Mouse (Mus musculus): ENCODE measurements around the gene Tubg2.
A peak's percentile ranks its signal among the peaks of the same experiment; 100 is the strongest.

Tubg2 gene

DNA sequence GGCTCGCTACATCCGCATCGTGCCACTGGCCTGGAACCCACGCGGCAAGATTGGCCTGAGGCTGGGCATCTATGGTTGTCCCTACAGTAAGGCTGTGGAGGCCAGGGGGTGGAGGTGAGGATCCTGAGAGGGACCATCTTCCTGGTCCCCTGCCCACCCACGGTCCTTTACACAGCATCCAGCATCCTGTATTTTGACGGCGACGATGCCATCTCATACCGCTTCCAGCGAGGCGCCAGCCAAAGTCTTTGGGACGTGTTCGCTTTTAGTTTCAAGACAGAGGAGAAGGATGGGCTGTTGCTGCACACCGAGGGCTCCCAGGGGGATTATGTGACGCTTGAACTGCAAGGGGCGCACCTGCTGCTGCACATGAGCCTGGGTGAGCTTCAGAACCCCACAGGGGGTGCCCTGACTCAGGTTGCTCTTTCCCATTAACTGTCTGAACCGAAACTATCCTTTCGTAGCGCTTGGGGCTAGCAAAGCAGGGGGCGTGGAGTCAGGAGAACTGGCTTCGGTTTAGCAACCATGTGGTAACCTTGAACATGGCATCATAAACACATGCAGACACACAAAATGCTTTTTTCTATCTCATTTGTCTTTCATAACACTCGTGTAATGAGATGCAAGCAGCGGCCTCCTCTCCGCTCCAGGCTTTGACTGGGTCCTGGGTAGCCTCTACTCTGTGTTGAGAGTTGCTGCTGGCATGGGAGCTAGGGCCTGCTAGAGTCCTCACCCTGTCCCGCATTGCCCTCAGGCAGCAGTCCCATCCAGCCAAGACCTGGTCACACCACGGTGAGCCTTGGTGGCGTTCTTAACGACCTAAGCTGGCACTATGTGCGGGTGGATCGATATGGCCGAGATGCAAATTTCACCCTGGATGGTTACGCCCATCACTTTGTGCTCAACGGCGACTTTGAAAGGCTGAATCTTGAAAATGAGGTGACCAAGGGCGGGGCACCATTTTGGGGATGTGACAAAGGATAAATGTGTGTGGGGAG, 22.7 kb downstream of the Tubg2 start:
- no peak for DNase-seq (ENCODE audit: low spot score)

DNA sequence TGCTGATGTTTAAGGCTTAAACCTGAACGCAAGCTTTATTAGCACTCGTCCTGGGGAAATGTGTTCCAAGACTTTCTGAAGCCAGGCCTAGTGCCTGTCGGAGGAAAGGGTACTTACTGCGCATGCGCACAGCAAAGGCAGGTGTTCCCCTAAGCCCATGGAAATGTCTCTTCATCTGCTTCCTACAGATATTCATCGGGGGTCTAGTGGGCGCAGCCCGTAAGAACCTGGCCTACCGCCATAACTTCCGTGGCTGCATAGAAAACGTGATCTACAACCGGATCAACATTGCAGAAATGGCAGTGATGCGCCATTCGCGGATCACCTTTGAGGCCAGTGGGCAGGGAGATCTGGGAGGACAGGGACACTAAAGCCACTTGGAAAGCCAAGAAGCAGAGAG, 23.6 kb downstream of the Tubg2 start:
- DNase-seq (ENCODE audit: low spot score), result no peak

DNA sequence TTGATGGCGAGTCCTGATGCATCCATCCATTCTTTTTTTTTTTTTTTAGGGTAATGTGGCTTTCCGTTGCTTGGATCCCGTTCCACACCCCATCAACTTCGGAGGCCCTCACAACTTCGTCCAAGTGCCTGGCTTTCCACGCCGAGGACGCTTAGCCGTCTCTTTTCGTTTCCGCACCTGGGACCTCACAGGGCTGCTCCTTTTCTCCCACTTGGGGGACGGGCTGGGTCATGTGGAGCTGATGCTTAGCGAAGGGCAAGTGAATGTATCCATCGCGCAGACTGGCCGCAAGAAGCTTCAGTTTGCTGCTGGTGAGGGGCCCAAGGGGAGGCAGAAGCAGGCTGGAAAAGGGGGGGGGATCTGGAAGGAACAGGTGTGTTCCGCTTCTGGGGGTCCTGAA, 24.6 kb downstream of the Tubg2 start:
- DNase-seq (ENCODE audit: low spot score), result no peak

DNA sequence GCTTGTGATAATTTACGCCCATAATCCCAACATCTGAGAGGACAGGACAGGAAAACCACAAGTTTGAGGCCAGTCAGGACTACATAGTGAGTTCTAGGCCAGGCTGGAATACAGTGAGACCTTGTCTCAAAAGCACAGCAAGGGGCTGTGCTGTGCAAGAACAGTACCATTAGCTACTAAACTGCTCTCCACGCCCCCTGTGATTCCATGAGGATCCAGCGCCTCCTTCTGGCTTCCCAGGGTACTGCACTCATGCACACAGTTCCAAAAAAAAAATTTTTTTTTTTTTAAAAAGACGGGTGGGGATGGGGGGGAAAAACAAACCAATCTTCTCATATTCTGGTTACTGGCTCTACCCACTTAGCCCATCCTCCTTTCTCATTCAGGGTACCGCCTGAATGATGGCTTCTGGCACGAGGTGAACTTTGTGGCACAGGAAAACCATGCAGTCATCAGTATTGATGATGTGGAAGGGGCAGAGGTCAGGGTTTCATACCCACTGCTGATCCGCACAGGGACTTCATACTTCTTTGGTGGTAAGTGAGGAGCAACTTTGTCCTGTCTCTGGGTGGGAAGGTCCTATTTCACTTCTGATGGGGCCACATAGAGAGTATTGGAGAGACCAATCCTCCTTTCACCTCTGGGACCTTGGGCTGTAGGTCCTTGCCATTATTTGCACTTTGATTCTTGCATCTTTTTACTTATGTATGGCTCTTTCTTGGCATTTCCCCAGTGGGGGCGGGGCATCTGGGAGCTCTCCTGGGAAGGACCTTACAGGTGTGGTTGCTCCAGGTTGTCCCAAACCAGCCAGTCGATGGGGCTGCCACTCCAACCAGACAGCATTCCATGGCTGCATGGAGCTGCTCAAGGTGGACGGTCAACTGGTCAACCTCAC, 25.4 kb downstream of the Tubg2 start:
- no peak for DNase-seq (ENCODE audit: low spot score)

DNA sequence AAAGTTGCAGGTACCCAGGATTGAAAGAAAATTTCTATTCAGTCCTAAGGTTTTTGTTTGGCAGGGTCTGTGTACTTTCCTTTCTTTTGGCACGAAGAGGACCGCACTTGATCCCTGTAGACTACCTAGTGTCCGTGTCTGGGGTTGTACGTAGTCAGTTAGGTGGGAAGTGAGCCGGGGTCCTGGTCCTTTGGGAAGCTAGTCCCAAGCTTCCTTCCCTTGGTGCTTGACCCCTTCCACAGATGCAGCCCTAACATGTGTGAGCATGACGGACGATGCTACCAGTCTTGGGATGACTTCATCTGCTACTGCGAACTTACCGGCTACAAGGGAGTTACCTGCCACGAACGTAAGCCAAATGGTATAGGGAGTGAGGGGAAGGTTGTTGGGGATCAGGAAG, 26.3 kb downstream of the Tubg2 start:
- no peak for DNase-seq (ENCODE audit: low spot score)

DNA sequence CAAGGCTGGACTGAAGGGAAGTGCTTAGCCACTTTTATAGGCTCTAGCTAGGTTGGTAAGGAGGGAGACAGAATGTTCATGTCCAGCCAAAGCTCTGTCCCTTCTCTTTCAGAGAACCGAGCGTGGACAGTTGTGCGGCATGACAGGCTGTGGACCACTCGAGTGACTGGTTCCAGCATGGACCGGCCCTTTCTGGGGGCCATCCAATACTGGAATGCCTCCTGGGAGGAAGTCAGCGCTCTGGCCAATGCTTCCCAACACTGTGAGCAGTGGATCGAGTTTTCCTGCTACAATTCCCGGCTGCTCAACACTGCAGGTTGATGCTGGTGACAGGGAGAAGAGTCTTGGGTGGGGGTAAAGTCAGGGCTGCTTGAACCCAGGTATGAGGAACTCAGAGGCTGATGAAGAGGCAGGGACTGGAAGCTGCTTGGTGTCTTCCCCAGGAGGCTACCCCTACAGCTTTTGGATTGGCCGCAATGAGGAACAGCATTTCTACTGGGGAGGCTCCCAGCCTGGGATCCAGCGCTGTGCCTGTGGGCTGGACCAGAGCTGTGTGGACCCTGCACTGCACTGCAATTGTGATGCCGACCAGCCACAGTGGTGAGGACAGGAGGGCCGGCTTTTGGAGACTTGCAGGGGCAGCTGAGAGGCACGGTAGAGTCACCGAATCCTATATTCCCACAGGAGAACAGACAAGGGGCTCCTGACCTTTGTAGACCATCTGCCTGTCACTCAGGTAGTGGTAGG, 27.2 kb downstream of the Tubg2 start:
- DNase-seq (ENCODE audit: low spot score), result no peak

DNA sequence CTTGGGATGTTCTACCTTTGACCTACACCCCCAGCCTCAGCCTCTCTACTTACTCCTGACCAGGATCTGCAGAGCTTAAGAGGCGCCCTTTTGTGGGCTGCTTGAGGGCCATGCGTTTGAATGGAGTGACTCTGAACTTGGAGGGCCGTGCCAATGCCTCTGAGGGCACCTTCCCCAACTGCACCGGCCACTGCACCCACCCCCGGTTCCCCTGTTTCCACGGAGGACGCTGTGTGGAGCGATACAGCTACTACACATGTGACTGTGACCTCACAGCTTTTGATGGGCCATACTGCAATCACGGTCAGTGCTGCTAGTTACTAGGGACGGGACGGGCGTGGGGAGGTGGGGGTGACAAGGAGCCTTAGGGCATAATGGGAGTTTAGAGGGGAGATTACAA, 29.3 kb downstream of the Tubg2 start:
- DNase-seq (ENCODE audit: low spot score), result no peak

DNA sequence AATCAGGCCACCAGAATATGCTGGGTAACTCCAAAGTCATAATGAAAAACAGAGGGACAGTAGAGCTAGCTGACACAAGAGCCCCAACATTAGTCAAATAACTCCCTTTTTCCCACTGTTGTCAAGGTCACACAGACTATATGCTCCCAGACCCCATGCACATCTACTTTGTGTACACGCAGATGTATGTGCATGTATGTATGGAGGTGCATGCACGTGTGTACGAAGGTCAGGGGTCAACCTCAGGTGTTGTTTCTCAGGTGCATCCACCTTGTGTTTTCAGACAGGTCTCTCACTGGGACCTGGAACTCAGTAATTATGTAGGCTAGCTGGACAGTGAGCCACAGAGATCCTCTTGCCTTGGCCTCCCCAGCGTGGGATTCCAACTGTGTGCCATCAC, 29.7 kb downstream of the Tubg2 start:
- no peak for DNase-seq (ENCODE audit: low spot score)

DNA sequence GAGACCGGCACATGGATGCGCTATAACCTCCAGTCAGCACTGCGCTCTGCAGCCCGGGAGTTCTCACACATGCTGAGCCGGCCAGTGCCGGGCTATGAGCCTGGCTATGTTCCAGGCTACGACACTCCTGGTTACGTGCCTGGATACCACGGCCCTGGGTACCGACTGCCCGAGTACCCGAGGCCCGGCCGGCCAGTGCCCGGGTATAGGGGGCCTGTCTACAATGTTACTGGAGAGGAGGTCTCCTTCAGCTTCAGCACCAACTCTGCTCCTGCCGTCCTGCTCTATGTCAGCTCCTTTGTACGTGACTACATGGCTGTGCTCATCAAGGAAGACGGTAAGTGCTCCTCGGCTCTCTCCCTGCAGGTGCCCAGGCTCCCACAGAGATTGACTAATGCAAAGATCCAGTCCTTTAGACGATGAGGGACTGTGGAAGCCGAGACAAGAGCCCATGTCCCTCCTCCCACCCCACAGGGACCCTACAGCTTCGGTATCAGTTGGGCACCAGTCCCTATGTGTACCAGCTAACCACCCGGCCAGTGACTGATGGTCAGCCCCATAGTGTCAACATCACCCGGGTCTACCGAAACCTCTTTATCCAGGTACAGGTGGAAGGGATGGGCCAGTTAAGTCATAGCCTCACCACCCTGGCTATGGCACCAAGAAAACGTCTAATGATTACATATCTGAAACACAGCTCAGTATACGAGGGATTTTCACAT, 31.0 kb downstream of the Tubg2 start:
- no peak for DNase-seq (ENCODE audit: low spot score)

DNA sequence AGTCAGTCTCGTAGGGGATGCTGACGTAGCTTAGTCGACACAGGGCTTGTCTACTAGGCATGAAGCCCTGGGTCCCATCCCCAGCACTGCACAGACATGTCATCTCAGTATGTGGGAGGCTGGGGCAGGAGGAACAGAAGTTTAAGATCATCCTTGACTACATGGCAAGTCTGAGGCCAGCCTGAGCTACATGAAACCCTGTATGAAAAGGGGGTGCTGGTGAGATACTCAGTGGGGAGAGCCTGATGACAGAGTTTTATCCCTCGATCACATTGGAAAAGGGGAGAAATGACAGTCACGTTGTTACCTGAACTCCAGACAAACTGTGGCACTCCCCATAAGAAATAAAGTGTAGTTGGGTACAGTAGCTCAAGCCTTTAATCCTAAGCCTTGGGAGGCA, 31.8 kb downstream of the Tubg2 start:
- no peak for DNase-seq (ENCODE audit: low spot score)

DNA sequence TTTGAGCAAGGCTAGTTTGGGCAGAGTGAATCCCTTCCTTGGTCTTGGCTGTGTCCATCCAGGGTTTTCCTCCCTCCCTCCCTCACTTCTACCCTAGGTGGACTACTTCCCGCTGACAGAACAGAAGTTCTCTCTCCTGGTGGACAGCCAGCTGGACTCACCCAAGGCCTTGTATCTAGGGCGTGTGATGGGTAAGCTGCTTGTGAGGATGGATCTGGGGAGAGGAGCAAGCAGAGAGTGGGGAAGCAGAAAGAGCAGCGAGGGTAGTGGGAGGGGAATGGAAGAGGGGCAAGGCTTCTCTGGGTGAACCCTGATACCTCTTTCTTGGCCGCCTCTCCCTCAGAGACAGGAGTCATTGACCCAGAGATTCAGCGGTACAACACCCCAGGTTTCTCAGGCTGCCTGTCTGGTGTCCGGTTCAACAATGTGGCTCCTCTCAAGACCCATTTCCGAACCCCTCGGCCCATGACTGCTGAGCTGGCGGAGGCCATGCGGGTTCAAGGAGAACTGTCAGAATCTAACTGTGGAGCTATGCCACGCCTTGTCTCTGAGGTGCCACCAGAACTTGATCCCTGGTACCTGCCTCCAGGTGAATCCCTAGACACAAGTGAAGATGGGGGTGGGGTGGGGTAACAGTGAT, 32.6 kb downstream of the Tubg2 start:
- peak; percentile 63 for DNase-seq (ENCODE audit: low spot score)

DNA sequence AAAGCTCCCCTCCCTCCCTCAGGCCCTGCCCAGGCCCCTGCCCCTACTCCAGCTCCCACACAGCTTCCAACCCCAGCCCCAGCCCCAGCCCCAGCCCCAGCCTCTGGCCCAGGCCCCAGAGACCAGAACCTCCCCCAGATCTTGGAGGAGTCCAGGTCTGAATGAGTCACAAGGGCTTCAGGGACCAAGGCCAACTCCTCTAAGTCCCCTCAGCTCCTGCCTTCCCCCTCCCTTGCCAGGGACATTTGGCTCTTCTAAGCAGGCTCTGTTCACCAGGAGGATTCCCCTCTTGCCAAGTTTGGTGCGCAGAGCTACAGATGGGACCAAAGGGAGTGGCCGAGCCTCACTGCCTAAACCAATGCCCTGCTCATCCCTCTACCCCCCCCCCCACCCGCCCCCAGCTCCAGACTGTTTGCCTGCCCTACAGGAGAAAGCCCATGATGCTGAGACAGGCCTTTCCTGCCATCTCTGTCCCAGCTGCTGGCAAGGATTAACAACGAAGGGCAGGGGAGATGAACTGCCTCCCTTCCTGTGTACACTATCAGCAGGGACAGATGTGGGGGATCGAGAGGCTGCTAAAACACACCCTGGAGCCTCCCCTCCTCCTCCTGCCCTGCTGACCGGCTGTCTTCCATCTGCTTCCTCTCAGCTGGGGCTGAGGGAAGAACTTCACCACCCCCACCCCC, 33.9 kb downstream of the Tubg2 start:
- DNase-seq (ENCODE audit: low spot score), result peak; percentile 92

DNA sequence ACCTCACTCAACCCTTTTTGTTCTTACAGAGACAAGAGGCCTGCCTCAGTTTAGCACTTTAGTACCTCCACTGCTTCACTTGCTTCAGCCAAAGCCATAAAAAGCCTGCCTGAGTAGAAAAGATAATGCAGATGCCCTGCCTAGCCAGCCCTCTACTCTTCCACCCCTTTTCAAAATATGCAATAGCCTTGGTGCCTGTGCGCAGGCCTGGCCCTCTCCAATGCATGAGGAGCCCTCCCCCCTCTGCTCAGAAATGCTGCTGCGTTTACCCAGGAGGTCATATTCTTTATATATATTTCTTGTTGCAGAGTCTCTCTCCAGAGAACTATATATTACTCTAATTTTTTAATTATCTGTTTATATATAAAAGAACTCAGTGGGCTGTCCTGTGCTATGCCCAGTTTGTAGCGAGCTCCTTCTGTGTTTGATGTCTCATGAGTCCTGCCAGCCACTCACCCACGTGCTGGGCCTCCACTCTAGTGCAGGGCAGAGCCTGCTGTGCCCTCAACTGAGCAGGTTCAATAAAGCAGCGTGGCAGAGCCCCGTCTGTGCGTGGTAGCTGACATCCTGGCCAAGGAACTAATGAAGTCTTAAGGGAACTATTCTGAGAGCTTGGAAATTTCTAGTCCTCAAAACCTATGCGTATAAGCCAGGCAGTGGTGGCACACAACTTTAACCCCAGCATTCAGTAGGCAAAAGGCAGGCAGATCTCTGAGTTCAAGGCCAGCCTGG, 34.6 kb downstream of the Tubg2 start:
- DNase-seq (ENCODE audit: low spot score), result no peak

DNA sequence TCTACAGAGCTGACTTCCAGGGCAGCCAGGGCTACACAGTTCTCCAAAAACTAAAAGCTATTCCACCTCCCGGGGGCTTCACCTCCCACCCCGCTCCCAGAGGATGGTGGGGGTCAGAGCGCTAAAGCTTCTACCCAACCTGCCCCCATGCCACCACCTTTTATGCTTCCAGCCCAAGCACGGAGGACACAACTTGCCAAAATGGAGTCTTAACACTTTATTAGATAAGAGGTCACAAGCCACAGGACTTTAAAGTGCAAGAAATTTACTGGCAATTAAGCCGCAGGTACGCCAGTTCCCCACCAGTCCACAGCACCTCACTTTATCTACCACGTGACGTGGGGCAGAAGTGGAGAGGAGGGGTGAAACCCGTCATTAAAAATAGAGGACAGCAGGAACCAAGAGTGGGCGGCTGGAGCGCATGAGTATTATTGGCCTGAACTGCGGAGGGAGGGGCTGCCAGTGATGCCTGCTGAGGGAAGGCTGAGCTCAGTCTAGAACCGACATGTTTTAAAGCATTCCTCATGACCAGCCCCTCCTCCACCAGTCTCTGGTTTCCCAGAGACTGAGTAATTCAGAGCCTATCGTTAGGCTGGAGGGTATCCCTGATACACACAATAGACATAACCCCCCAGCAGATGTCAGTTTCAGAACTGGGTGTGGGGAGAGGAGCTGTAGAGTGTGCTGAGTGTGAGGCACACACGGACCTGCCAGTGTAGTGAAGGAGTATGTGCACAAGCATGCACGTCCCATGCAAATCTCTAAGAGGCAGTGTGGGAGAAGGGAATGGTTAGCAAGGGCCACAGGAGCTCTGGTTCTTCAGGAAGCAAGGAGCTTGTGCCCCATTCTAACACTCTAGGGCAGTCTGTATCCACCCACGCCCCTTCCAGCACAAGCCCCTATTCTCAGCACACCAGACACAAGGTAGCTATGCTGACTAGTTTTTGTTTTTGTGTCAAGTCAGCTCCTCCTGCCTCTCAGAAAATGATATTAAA, 35.5 kb downstream of the Tubg2 start:
- no peak for DNase-seq (ENCODE audit: low spot score)

DNA sequence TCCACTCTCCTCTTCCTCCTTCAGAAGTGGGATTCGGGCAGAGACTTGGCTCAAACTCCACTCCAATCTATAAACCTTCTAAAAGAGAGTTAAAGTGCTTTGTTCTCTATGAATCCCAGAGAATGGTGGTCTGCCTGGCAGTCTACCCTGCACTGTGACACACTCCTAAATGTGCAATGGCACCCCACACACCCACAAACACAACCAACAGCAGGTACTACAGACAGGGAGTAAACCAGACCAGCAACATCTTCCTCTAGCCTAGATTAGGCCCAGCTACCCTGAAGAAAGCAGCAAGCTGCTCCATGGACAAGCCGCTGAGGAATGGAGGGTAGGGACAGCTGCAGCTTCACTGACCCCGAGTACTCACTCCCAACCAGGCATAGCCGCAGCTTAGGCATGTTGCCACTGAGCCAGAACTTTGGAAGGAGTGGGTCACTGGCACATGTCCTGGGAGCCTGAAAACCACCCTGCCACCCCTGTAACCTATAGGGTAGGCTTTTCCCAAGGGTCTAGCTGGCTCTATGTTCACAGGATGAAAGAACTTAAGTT, 36.3 kb downstream of the Tubg2 start:
- DNase-seq (ENCODE audit: low spot score), result no peak

DNA sequence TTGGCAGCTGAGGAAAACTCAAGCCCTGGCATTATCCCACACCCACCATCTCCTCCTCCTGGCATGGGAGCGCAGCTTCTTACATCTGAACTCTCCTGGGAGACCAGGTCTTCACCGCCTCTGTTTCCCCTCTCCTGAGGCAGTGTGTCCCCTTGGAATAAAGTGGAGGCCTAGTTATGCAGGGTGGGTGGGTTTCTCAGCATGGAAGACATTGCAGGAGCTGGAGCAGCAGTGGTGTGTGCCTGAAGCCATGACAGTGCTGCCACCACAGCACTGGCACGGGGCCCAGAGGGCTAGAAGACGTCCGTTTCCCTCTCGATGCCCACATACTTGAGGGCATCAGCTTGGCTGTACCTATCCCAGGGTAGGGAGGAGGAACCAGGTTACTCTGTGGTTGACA, 36.9 kb downstream of the Tubg2 start:
- DNase-seq (ENCODE audit: low spot score), result no peak

DNA sequence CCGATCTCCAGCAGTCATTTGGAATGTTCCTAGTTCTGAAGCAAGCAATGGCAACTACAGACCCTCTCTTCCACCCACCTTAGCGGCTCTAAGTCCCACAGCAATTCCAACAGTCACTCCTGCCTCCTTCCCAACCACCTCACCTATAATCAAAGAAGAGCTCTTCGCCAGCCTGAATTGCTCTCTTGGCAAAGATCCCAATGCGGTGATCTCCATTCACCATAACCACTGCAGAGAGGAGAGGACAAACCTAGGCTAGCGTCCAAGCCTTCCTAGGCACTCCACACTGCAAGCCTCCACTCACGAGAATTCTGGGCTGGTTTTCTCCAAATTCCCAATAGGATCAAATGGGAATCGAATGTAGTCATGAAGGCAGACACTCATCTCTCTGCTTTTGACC, 37.4 kb downstream of the Tubg2 start:
- DNase-seq (ENCODE audit: low spot score), result no peak

DNA sequence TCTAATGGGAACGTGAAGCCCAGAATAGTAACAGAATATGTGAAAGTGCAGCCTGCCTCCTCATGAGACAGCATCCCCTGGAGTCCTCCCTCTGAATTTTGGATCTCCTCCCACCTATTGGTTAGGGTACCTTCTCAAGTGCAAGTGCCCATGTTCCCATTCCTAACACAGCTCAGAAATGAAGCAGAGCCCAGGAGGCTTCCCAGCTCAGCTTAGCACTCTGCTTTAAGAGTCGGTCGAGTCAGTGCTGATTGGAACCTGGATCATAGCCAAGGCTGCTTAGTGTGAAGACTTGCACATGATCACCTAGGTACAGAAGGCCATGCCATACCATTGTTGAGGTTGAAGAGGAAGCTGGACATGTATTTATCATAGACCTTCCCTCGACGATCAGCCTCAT, 38.4 kb downstream of the Tubg2 start:
- DNase-seq (ENCODE audit: low spot score), result no peak

Data from ovary, adult 18-20 months (tissue).